Mouse (Mus musculus) large intestine, adult 2 months (tissue): ENCODE measurements at regions not wholly inside any gene's neighbourhood (a gene's known extent, or its start where the extent isn't known, plus 50 kb on each side); places are given as distances from the start of the nearest gene placed in this dataset.

Experiments
- DNase-seq: peaks from one replicate; pipeline ENCODE4 v3.0.0-alpha.2; 2012; ENCODE audit warnings: low read depth, low spot score
- WGBS: fragments of 180-500 bp; shearing (Covaris S2); methylation state at CpG from one replicate; pipeline ENCODE4 v1.1.7; 2018; 5-methylcytosine and 5-hydroxymethylcytosine counted together

DNA sequence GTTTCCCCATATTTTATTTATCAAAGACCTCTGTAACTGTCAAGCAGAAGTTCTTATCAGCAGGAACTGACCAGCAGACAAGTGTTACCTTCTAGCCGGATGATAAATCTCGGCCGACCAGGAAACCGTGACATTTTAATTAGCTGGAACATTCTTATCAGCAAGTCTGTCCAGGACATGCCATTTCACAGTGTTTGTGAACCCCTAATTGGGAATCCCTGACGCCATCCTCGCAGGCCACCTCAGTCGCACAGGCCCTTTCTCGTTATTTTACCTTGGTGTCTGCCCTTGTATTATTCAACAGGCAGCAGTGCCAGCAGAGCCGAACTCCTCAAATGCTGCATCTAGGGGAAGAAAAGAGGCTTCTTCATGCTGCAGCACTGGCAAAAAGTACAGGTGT is 109.4 kb upstream of the Sdk1 start:
- DNase-seq: no peak
- WGBS: 34% methylated on average over 9 of the region's 9 CpGs

DNA sequence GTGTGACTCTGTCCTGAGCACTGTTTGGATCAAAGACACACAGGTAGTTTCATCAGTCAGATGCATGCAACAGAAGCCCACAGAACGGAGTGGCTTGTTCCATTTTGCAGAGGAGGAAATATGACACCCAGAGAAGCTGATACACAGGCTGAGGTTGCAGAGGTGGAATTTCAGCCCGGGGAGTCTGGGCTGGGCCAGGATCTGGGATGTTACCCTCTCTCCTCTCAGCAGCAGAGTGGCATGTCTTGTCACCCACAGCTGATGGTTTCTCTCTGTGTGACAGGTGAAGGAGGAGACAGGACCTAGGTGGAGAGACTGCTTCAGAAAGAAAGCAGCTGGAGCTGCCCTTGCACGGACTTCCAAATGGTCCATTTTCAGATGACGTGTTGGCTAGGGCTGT is 105.1 kb upstream of the Sdk1 start:
- WGBS: 49% methylated on average over 4 of the region's 4 CpGs
- no peak for DNase-seq

DNA sequence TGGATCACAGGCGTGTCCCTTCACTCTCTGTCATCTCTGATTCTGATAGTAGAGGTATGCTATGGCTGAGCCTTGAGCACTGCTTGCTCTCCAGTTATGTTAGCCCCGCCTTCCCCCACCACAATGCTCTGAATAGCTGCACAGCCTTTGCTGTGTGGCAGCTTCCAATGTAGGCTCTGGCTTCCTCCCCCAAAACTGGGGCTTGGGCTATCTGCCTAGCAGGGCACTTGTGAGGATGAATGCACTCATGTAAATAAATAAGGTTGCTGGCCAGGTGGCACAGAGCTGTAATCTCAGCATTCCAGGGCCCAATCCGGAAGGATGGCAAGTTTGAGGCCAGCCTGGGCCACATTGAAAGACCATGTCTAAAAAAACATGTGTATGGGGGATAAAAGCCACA is 103.6 kb upstream of the Sdk1 start:
- 70% methylated on average over 3 of the region's 3 CpGs for WGBS

DNA sequence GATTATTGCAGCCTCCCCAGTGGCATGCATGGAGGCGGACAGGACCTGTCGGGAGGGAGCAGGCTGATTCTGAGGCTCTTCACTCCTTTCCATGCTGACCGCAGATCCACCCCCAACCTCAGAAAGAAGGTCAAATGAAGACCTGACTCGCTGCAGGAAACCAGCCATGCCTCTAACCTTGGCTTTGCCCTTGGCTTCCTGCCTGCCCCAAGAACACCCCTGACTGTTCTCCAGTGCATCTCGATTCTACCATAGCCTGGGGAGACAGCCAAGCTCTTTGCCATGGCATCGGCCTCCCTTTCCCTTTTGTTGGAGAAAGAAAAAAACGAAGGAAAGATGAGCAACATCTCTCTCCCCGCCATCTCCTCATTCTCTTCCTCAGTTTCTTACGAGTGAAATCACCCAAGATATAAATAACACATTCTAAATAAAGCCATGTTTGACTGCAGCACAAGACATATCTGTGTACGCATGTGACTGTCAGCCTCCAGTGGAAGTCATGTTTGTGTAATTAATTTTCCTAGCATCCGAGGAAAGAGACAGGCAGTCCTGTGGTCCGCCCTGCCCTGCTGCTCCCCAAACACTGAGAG is 102.4 kb upstream of the Sdk1 start:
- no peak for DNase-seq
- 58% methylated on average over 12 of the region's 12 CpGs for WGBS

More for the DNA sequence above, 103.6 kb upstream of the Sdk1 start:
- DNase-seq: no peak

DNA sequence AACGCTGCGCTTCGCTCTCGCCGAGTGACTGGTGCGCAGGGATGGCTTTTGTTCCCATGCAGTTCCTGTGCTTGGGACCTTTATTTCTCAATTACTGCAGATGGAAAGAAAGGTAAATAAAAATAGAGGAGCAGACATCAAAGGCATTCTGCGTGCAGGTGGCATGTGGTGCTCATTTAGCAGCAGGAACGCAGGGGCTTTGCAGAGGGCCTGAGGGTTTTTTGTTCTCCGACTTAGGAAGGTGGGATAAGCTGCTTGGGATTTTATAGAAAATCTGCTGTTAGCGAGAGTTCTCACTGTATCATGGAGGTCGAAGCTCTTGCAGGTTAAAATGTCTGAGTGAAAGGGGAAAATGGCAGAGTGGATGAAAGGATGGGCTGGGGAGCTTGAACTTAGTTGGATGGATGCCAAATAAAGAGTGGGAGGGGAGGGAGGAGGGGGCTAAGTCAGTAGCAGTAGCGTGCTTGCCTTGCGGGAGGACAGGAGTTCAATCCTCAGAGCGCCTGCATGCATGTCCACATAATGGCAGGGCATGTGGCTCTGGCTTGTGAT is 101.9 kb upstream of the Sdk1 start:
- DNase-seq: no peak
- 49% methylated on average over 14 of the region's 14 CpGs for WGBS

DNA sequence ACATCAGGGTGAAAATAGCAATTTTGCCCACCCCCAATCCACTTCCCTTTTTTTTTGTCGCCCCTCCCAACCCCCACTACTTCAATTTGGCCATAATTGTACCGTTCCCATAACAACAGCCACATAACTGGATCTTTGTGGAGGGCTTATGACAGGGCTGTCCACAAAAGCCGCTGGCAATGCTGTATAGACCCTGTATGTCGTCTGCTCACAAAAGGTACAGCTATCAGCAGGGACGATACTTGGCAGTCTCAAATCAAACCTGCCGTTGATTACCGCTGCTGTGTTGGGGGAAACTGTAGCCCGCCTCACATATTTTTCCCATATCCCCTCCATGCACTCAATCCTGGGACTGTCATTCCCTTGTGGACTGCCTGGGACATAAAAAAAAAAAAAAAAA is 80.9 kb upstream of the Sdk1 start:
- no peak for DNase-seq
- WGBS: 81% methylated on average over 8 of the region's 8 CpGs

DNA sequence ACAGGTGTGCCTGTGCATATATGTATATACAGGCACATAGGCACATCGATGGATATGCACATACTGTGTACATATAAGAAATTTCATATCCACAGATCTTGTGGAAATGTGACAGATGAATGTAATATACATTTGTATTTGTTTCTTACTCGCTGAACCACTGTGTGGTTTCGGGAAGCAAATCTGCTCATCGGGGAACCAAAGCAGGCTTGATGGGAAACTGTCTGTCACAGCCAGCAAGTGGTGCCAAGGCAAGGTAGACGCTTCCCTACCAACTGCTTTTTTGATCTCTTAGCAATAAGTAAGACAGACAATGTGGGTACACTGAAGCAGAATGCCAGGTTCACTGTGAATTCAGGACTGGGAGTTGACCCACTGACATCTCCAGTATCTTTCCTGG is 80.3 kb upstream of the Sdk1 start:
- DNase-seq: no peak
- WGBS: 87% methylated on average over 5 of the region's 5 CpGs

DNA sequence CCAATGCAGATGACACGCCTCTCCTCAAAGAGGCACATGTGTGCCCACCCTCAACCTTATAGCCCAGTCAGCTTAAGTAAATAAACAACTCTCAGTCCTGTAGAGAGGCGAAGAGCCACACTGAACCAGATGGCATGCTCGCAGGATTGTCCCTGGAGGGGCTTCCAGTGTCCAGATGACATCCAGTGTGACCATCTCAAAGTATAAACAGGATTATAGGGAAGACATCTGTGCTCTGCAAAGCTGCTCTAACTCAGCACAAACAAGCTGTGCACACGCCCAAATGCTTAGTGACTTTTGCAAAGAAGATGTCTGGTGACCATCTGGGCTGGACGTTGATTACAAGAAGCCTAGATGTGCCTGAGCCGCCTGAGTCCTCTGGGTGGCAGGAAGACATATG is 58.8 kb upstream of the Sdk1 start:
- DNase-seq: no peak
- WGBS: 32% methylated on average over 6 of the region's 6 CpGs

DNA sequence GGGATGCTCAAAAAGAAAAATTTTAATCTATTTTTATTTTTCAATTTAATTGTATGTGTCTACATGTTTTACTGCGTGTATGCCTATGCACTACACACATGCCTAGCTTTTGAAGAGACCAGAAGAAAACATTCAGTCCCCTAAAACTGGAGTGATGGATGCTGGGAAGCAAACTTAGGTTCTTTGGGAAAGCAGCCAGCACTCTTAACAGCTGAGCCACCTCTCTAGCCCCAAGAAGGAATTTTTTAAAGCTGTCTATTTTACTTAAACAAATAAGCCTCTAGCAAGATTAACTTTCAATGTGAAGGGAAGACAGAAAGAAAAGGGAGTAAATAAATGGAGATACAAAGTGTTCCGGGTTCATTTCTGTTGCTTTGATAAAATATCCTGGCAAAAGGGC is 52.3 kb upstream of the Sdk1 start:
- no peak for DNase-seq
- 71% methylated on average over 2 of the region's 2 CpGs for WGBS
